Mouse (Mus musculus): ENCODE measurements around the gene Itih4. TPM values are rescaled to one million over a fixed set of nuclear protein-coding genes. Genes with fewer than 3 reads are reported as not detected.

The Itih4 gene
- polyA plus RNA-seq, 1 experiment from 2014 or later = 0.27 TPM

DNA sequence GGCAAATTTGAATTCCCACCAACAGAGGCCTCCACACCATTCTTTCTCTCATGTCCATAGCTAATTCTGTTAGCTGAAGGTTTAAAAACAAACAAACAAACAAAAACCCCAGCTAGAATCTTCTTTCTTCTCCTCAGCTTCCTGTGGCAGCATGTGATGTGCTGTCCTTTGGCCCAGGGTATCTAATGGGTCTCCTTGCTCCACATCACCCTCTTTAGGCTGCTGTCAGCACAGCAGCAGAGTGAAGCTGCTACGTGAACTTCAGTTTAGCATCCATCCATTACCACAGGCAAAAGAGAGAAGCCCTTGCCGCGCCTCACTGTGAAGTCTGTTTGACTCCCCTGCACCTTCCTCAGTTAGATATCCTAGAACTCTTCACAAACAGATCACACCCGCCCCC, 28.3 kb upstream of the Itih4 start:
- Histone ChIP-seq H3K36me3 (ENCODE audit: control insufficient read depth, insufficient read depth, low read length) (no peaks in the 10 kb centered on the region), H3K27me3 (ENCODE audit: control insufficient read depth, insufficient read depth, low read length) (no peaks in the 10 kb centered on the region), H3K4me1 (ENCODE audit: control insufficient read depth in 2 of 2, insufficient read depth in 2 of 2, low read length in 2 of 2) (peaks cover 4 to 7% of the 10 kb centered on the region in 2 experiments; a peak in 2 of 4 replicates), H3K9ac (ENCODE audit: low read length) (no peak overlapping the region), H3K27ac (replicated peaks in 1 of 2; ENCODE audit: control insufficient read depth in 1 of 2, insufficient read depth in 1 of 2, low read depth in 2 of 2, low read length in 2 of 2) (no peak overlapping the region), H3K4me2 (ENCODE audit: low read length) (no peak overlapping the region), H3K9me3 (ENCODE audit: control insufficient read depth, low read length) (no peaks in the 10 kb centered on the region), H3K4me3 (ENCODE audit: control insufficient read depth in 1 of 2, insufficient read depth in 1 of 2, low read depth in 1 of 2, low read length in 2 of 2) (no peak overlapping the region)
- 73% methylated on average over 4 of the region's 4 CpGs for WGBS
- no peak for ATAC-seq (ENCODE audit: insufficient number of reproducible peaks, insufficient read depth, low FRiP score, low read depth)

DNA sequence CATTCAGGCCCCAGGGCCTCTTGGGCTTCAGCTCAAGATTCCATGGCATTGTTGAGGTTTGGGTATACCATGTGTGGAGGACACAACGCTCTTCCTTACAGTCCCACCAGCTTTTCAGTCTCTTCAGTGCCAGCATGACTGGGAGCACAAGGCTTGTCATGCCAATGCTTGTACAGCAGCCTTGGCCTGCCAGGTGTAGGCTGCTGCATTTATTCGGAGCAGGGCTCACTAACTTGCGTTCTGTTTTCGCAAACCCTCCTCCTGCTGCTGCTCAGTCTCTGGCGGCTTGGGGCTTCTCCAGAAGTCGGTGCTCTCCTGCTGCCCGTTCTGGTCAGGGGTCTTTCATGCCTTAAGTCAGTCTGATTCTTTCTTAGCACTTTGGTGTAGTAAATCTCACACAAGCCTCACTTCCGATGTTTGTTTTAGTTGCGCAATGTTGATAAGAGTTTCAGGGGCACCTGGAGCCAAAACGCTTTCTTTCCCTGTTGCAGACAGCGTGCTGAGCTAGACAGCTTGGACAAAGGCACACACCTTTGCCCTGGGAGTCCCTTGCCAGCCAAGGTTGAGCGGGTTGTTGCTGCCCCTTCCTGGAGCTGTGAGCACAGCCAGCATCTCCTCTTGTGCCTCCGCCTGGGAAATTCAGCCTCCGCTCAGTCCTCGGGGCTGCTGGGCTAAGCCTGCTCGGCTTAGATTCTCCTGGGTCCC, 24.7 kb upstream of the Itih4 start:
- Histone ChIP-seq H3K27ac (replicated peaks in 1 of 2; ENCODE audit: control insufficient read depth in 1 of 2, insufficient read depth in 1 of 2, low read depth in 2 of 2, low read length in 2 of 2) (no peak overlapping the region), H3K4me3 (ENCODE audit: control insufficient read depth in 1 of 2, insufficient read depth in 1 of 2, low read depth in 1 of 2, low read length in 2 of 2) (no peak overlapping the region), H3K9me3 (ENCODE audit: control insufficient read depth, low read length) (no peaks in the 10 kb centered on the region), H3K36me3 (ENCODE audit: control insufficient read depth, insufficient read depth, low read length) (peaks cover 16% of the 10 kb centered on the region; the same call in 1 of the 2 replicates), H3K9ac (ENCODE audit: low read length) (no peak overlapping the region), H3K4me2 (ENCODE audit: low read length) (no peak overlapping the region), H3K4me1 (ENCODE audit: control insufficient read depth in 2 of 2, insufficient read depth in 2 of 2, low read length in 2 of 2) (peaks cover 3 to 6% of the 10 kb centered on the region in 2 experiments; a peak in 2 of 4 replicates), H3K27me3 (ENCODE audit: control insufficient read depth, insufficient read depth, low read length) (no peaks in the 10 kb centered on the region)
- ATAC-seq (ENCODE audit: insufficient number of reproducible peaks, insufficient read depth, low FRiP score, low read depth) = no peak
- 52% methylated on average over 16 of the region's 16 CpGs for WGBS

DNA sequence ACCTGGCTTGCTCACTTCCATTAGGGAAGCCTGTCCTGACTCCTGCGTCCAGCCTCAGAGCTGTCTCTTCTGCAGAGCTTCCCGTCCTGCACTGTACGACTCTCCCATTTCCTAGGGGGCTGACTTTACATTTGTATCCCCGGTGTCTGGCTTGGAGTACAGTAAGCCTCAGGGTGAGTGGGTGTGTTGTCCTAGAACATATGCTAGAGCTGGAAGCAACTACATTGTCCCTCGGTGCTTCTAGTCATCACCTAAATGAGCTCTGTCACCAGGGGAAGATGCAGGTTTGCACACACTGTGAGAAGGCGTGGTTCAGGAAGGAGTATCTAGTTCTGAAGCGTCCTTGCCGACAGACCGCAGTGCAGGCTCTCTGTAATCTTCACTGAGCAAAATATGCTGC, 23.9 kb upstream of the Itih4 start:
- Histone ChIP-seq H3K9me3 (ENCODE audit: control insufficient read depth, low read length) (no peaks in the 10 kb centered on the region), H3K36me3 (ENCODE audit: control insufficient read depth, insufficient read depth, low read length) (peaks cover 17% of the 10 kb centered on the region; the same call in 1 of the 2 replicates), H3K27me3 (ENCODE audit: control insufficient read depth, insufficient read depth, low read length) (no peaks in the 10 kb centered on the region), H3K4me3 (ENCODE audit: control insufficient read depth in 1 of 2, insufficient read depth in 1 of 2, low read depth in 1 of 2, low read length in 2 of 2) (no peak overlapping the region), H3K4me2 (ENCODE audit: low read length) (no peak overlapping the region), H3K9ac (ENCODE audit: low read length) (no peak overlapping the region), H3K4me1 (ENCODE audit: control insufficient read depth in 2 of 2, insufficient read depth in 2 of 2, low read length in 2 of 2) (peaks cover 0 to 3% of the 10 kb centered on the region in 2 experiments; a peak in 1 of 4 replicates), H3K27ac (replicated peaks in 1 of 2; ENCODE audit: control insufficient read depth in 1 of 2, insufficient read depth in 1 of 2, low read depth in 2 of 2, low read length in 2 of 2) (no peak overlapping the region)
- 74% methylated on average over 9 of the region's 9 CpGs for WGBS
- ATAC-seq (ENCODE audit: insufficient number of reproducible peaks, insufficient read depth, low FRiP score, low read depth) = no peak

DNA sequence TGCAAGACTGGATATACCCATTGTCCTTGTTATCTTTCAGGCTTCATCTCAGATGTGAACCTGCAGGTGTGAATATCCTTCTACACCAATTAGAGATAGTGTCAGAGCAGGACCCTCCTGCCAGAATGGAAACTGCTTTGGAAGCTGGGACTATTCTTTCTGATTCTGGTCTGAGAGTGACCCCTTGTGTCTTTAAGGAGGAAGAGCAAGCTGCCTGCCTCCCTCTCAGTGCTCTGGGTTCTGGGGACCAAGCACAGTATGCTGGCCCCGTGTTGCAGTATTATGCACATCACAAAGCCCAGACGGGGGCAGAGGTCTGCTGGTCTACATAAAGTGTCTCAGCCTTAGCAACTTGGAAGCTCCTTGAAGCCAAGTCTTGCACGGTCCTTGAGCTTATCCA, 21.0 kb upstream of the Itih4 start:
- H3K4me2 ChIP-seq (ENCODE audit: low read length) = no peak overlapping the region
- H3K36me3 ChIP-seq (ENCODE audit: control insufficient read depth, insufficient read depth, low read length) = peaks cover 27% of the 10 kb centered on the region
- no peak overlapping the region for H3K9ac ChIP-seq (ENCODE audit: low read length)
- WGBS = 59% methylated on average over 3 of the region's 3 CpGs
- H3K4me3 ChIP-seq (ENCODE audit: control insufficient read depth in 1 of 2, insufficient read depth in 1 of 2, low read depth in 1 of 2, low read length in 2 of 2) = no peak overlapping the region
- H3K27ac ChIP-seq (replicated peaks in 1 of 2; ENCODE audit: control insufficient read depth in 1 of 2, insufficient read depth in 1 of 2, low read depth in 2 of 2, low read length in 2 of 2) = no peak overlapping the region
- H3K4me1 ChIP-seq (ENCODE audit: control insufficient read depth in 2 of 2, insufficient read depth in 2 of 2, low read length in 2 of 2) = peaks cover 10 to 14% of the 10 kb centered on the region in 2 experiments
- peak; percentile 20; the same call in 1 of the 2 replicates for ATAC-seq (ENCODE audit: insufficient number of reproducible peaks, insufficient read depth, low FRiP score, low read depth)
- no peaks in the 10 kb centered on the region for H3K9me3 ChIP-seq (ENCODE audit: control insufficient read depth, low read length)
- no peaks in the 10 kb centered on the region for H3K27me3 ChIP-seq (ENCODE audit: control insufficient read depth, insufficient read depth, low read length)

DNA sequence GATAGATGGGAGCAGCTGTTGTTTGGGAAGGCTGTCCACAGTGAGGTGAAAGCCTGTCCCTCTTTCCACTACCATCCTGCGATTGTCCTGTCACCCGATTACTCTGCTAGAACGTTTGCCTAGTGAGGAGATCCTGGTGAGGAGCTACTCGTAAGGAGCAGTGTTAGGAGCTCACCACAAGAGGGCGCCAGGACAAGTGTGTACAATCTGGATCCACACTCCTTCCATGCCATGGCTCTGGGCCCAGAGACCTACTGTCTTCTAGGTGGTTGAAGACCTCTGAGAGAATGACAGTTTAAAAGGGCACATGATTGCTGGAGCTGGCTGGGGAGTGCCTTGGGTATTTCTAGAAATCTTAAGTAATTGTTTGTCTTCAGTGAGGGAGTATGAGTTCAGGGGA, 19.2 kb upstream of the Itih4 start:
- no peak overlapping the region for H3K9ac ChIP-seq (ENCODE audit: low read length)
- no peak overlapping the region for H3K4me3 ChIP-seq (ENCODE audit: control insufficient read depth in 1 of 2, insufficient read depth in 1 of 2, low read depth in 1 of 2, low read length in 2 of 2)
- H3K4me2 ChIP-seq (ENCODE audit: low read length) = no peak overlapping the region
- H3K9me3 ChIP-seq (ENCODE audit: control insufficient read depth, low read length) = no peaks in the 10 kb centered on the region
- peaks cover 15 to 21% of the 10 kb centered on the region in 2 experiments for H3K4me1 ChIP-seq (ENCODE audit: control insufficient read depth in 2 of 2, insufficient read depth in 2 of 2, low read length in 2 of 2)
- no peak overlapping the region for H3K27ac ChIP-seq (replicated peaks in 1 of 2; ENCODE audit: control insufficient read depth in 1 of 2, insufficient read depth in 1 of 2, low read depth in 2 of 2, low read length in 2 of 2)
- H3K27me3 ChIP-seq (ENCODE audit: control insufficient read depth, insufficient read depth, low read length) = no peaks in the 10 kb centered on the region
- peaks cover 27% of the 10 kb centered on the region for H3K36me3 ChIP-seq (ENCODE audit: control insufficient read depth, insufficient read depth, low read length)
- 23% methylated on average over 5 of the region's 5 CpGs for WGBS
- no peak for ATAC-seq (ENCODE audit: insufficient number of reproducible peaks, insufficient read depth, low FRiP score, low read depth)

DNA sequence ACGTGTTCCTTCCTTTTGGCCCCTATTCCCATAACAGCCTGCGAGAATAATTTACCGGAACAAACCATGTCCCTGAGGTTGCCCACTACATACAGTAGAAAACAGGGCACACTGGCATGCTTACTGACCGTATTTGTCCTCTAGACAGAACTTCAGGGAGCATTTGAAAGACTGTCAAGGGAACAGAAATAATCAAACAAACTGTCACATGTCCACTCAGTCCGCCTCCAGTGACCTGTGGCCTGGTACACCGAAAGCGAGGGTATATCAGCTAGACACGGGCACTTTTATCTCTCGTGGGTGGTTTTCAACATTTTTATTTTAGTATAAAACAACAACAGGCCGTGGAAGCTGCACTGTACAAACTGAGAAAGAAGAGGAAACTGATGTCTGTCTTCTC, 17.4 kb upstream of the Itih4 start:
- peaks cover 15 to 25% of the 10 kb centered on the region in 2 experiments for H3K4me1 ChIP-seq (ENCODE audit: control insufficient read depth in 2 of 2, insufficient read depth in 2 of 2, low read length in 2 of 2)
- no peak overlapping the region for H3K4me3 ChIP-seq (ENCODE audit: control insufficient read depth in 1 of 2, insufficient read depth in 1 of 2, low read depth in 1 of 2, low read length in 2 of 2)
- no peaks in the 10 kb centered on the region for H3K27me3 ChIP-seq (ENCODE audit: control insufficient read depth, insufficient read depth, low read length)
- WGBS = 83% methylated on average over 10 of the region's 10 CpGs
- H3K9me3 ChIP-seq (ENCODE audit: control insufficient read depth, low read length) = no peaks in the 10 kb centered on the region
- H3K36me3 ChIP-seq (ENCODE audit: control insufficient read depth, insufficient read depth, low read length) = peaks cover 37% of the 10 kb centered on the region
- no peak overlapping the region for H3K4me2 ChIP-seq (ENCODE audit: low read length)
- no peak for ATAC-seq (ENCODE audit: insufficient number of reproducible peaks, insufficient read depth, low FRiP score, low read depth)
- H3K27ac ChIP-seq (replicated peaks in 1 of 2; ENCODE audit: control insufficient read depth in 1 of 2, insufficient read depth in 1 of 2, low read depth in 2 of 2, low read length in 2 of 2) = peak overlapping the region; percentile 83 to 91; a peak in 3 of 4 replicates
- H3K9ac ChIP-seq (ENCODE audit: low read length) = no peak overlapping the region

DNA sequence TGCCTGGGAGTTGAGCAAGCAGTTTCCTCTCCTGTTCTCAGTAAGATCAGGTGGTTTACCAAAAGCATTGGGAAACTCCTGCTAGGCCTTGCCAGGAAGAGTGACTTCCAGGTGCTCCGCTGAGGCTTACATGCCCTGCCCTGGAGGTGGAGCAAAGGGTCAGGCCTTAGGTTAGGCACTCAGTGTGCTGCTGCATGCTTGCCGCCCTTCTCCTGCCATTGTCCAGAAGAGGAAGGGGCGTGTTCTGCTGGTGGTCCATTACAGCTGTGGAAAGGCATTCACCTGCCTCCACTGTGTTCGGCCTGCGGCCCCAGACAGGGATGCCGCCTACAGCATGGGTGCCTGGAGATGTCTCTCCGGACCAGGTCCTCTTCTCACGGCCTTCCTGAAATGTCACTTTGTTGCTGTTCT, 16.9 kb upstream of the Itih4 start:
- H3K4me2 ChIP-seq (ENCODE audit: low read length) = no peak overlapping the region
- no peak for ATAC-seq (ENCODE audit: insufficient number of reproducible peaks, insufficient read depth, low FRiP score, low read depth)
- WGBS = 67% methylated on average over 8 of the region's 8 CpGs
- peaks cover 39% of the 10 kb centered on the region for H3K36me3 ChIP-seq (ENCODE audit: control insufficient read depth, insufficient read depth, low read length)
- peaks cover 20 to 25% of the 10 kb centered on the region in 2 experiments for H3K4me1 ChIP-seq (ENCODE audit: control insufficient read depth in 2 of 2, insufficient read depth in 2 of 2, low read length in 2 of 2)
- H3K27me3 ChIP-seq (ENCODE audit: control insufficient read depth, insufficient read depth, low read length) = no peaks in the 10 kb centered on the region
- peak overlapping the region; percentile 83 to 91 for H3K27ac ChIP-seq (replicated peaks in 1 of 2; ENCODE audit: control insufficient read depth in 1 of 2, insufficient read depth in 1 of 2, low read depth in 2 of 2, low read length in 2 of 2)
- H3K4me3 ChIP-seq (ENCODE audit: control insufficient read depth in 1 of 2, insufficient read depth in 1 of 2, low read depth in 1 of 2, low read length in 2 of 2) = no peak overlapping the region
- H3K9ac ChIP-seq (ENCODE audit: low read length) = no peak overlapping the region
- H3K9me3 ChIP-seq (ENCODE audit: control insufficient read depth, low read length) = no peaks in the 10 kb centered on the region
